Mouse (Mus musculus) neural tube, embryonic 13.5 days (tissue): Measurements from ENCODE around the gene Cct2. TPM values are rescaled to one million over a fixed set of nuclear protein-coding genes. Genes with fewer than 3 reads are reported as not detected.

Experiments
- ATAC-seq: fragments of 200-750 bp; cut with Nextera tagmentation; 2 replicates; pipeline ENCODE4 v1.8.0; 2017; ENCODE audit warnings: low read depth, mild to moderate bottlenecking, moderate TSS enrichment, moderate library complexity
- H3K27ac ChIP-seq: fragments of 300-500 bp; sonication (generic); replicated peaks from 2 replicates; pipeline ENCODE4 v1.5.1; 2015; ENCODE audit warnings: moderate library complexity, mild to moderate bottlenecking, inconsistent platforms
- H3K27me3 ChIP-seq: fragments of 300-500 bp; sonication (generic); 2 replicates; pipeline ENCODE4 v1.6.1; 2015; ENCODE audit warnings: mild to moderate bottlenecking, inconsistent platforms
- H3K36me3 ChIP-seq: fragments of 300-500 bp; sonication (generic); 2 replicates; pipeline ENCODE4 v1.6.1; 2015; ENCODE audit warnings: mild to moderate bottlenecking, inconsistent platforms
- H3K4me1 ChIP-seq: fragments of 300-500 bp; sonication (generic); replicated peaks from 2 replicates; pipeline ENCODE4 v1.6.1; 2015; ENCODE audit warnings: inconsistent platforms
- H3K4me2 ChIP-seq: fragments of 300-500 bp; sonication (generic); 2 replicates; pipeline ENCODE4 v1.6.1; 2015; ENCODE audit warnings: inconsistent platforms, mild to moderate bottlenecking, moderate library complexity
- H3K4me3 ChIP-seq: fragments of 300-500 bp; sonication (generic); 2 replicates; pipeline ENCODE4 v1.5.1; 2015; ENCODE audit warnings: mild to moderate bottlenecking, inconsistent platforms
- H3K9ac ChIP-seq: fragments of 300-500 bp; sonication (generic); 2 replicates; pipeline ENCODE4 v1.6.1; 2015; ENCODE audit warnings: moderate library complexity, mild to moderate bottlenecking, inconsistent platforms
- H3K9me3 ChIP-seq: fragments of 300-500 bp; sonication (generic); 2 replicates; pipeline ENCODE4 v1.6.1; 2016; ENCODE audit warnings: inconsistent platforms
- WGBS: fragments of 180-500 bp; shearing (Covaris S2); methylation state at CpG from one replicate; pipeline ENCODE4 v1.1.7; 2015; 5-methylcytosine and 5-hydroxymethylcytosine counted together
- polyA plus RNA-seq: library from polyadenylated mRNA; unstranded; fragments of >200 nt; fragmentation: Nextera tagmentation; extraction: Ambion mirVana; gene quantifications from 2 replicates; pipeline ENCODE4 v1.2.1, GENCODE M21; 2015

Cct2 gene
- polyA plus RNA-seq, 1 experiment from 2014 or later = 279 TPM

- Histone ChIP-seq H3K27ac (no peak overlapping the region), H3K36me3 (no peaks in the 10 kb centered on the region), H3K9me3 (no peaks in the 10 kb centered on the region), H3K27me3 (no peaks in the 10 kb centered on the region; the same call in 1 of the 2 replicates), H3K4me3 (no peak overlapping the region), H3K4me2 (no peak overlapping the region), H3K4me1 (peaks cover 27% of the 10 kb centered on the region), H3K9ac (no peak overlapping the region)
- ATAC-seq = no peak
- 47% methylated on average over 7 of the region's 7 CpGs for WGBS
Observed at GRCm38 (mm10) chr10:117018281-117018840, 45.3 kb downstream of the Cct2 start.

DNA sequence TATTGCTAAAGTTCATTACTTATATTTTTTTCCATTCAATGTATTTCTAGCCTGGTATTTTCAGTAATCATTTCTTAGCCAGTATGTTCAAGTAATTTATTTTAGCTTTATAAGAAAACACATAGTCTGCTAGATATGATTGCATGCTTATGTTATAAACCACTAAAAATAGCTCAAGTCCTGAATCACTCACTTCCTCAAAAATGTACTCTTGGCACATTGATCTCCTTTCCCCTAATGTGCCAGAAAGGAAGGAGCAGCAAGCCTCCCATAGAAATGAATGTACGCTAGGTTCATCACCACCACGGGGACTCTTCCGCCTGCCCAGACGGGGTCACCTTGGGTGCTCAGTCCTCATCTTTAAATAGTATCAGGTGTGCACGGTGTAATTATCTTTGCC lies 49.0 kb downstream of the Cct2 start:
- WGBS = 78% methylated on average over 5 of the region's 5 CpGs
- Histone ChIP-seq H3K9ac (no peak overlapping the region), H3K4me3 (no peak overlapping the region), H3K27ac (no peak overlapping the region), H3K9me3 (no peaks in the 10 kb centered on the region), H3K36me3 (no peaks in the 10 kb centered on the region), H3K4me2 (no peak overlapping the region), H3K27me3 (no peaks in the 10 kb centered on the region), H3K4me1 (peaks cover 14% of the 10 kb centered on the region)
- no peak for ATAC-seq

DNA sequence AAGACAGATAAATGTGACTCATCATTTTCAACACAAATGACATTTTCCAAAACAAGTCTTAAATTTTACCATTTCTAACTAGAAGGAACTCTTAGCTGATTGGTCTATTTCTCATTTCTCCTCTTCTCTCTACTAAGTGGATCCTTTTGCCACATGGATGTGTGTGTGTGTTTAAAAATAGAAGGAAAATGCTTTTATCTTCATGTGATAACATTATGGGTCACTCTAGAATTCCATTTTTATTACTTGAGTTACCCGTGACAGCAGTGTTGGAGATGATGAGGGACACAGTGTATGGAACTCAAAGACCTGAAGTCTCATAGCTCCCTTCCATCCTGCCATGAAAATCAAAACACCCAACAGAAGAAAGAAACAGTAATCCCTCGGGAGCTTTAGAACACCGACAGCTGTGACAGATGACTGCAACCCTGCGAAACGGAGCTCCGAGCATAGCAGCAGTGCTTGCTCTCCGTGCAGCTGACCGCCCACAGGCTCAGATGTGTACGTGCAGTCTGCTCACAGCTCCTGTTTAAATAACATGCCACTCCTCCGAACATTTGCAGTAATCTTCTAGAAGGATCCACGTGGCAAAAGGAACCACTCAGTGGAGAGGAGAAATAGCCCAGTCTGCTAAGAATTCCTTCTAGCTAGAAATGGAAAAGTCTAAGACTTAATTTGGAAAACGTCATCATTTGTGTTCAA lies 49.8 kb downstream of the Cct2 start:
- Histone ChIP-seq H3K27me3 (no peaks in the 10 kb centered on the region), H3K9ac (no peak overlapping the region), H3K36me3 (no peaks in the 10 kb centered on the region), H3K27ac (no peak overlapping the region), H3K4me2 (peak overlapping the region; percentile 36), H3K4me3 (no peak overlapping the region), H3K9me3 (no peaks in the 10 kb centered on the region), H3K4me1 (peaks cover 14% of the 10 kb centered on the region)
- WGBS = 13% methylated on average over 12 of the region's 12 CpGs
- ATAC-seq = peak; percentile 91

GRCm38 (mm10) chr10:117011047-117011446 lies 52.6 kb downstream of the Cct2 start:
- H3K4me1 ChIP-seq = peaks cover 9% of the 10 kb centered on the region
- no peak for ATAC-seq
- 61% methylated on average over 8 of the region's 8 CpGs for WGBS
- no peak overlapping the region for H3K27ac ChIP-seq
- H3K4me2 ChIP-seq = no peak overlapping the region
- no peak overlapping the region for H3K9ac ChIP-seq
- no peak overlapping the region for H3K4me3 ChIP-seq
- H3K36me3 ChIP-seq = no peaks in the 10 kb centered on the region
- H3K9me3 ChIP-seq = no peaks in the 10 kb centered on the region
- H3K27me3 ChIP-seq = no peaks in the 10 kb centered on the region

DNA sequence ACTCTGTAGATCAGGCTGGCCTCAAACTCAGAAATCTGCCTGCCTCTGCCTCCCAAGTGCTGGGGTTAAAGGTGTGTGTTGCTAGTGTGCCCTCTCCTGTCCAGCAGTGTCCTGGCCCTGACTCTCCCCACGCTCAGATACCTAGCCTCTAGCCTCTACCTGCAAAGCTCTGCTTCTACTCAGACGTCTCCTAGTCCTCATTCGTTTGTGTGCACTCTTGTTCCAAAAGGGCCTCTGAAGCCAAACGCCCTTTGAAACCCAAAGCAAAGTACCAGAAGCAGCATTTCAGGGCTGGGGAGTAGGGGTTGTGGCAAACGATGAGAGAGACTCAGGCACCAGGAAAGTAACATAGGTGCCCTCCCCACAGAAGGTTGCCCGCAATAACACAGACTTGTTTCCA lies 53.9 kb downstream of the Cct2 start:
- Histone ChIP-seq H3K9ac (no peak overlapping the region), H3K4me3 (no peak overlapping the region), H3K4me1 (peaks cover 21% of the 10 kb centered on the region), H3K36me3 (no peaks in the 10 kb centered on the region), H3K4me2 (no peak overlapping the region), H3K27ac (no peak overlapping the region), H3K27me3 (no peaks in the 10 kb centered on the region), H3K9me3 (no peaks in the 10 kb centered on the region)
- WGBS = 88% methylated on average over 6 of the region's 6 CpGs
- no peak for ATAC-seq

DNA sequence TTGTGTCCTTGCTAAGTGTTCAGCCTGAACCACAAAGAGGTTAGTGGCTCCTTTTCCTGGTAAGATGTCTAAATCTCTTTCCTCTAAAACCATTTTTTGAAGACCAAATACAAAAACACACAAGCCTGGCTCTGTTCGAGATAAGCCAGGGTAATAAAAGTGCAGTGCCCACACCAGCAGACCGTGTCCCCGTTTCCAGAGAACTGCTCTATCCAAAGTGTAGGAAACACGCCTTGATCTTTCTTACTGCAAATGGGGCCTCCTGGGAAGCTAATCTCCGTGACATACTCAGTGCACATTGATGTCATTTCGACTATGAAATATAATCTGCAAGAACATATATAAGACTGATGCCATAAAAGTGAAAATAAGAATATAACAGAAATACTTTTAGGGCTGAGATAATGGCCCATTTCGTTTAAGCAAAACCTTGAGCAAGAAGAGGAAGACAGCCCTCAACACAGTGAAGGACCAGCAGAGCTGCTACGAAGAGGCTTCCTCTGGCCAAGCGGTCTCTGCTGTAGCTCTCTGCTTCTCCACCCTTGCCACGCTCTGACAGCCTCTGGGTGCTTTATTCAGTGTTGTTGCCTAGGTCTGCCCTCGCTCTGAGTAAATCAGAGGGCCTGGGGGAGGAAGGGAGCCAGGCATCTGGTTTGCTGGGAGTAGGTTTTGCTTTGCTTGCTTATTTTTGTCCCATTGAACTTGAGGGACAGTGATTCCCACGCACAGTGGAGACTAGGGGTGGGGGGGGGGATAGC lies 57.7 kb downstream of the Cct2 start:
- Histone ChIP-seq H3K9ac (no peak overlapping the region), H3K27ac (no peak overlapping the region), H3K4me1 (peaks cover 19% of the 10 kb centered on the region), H3K36me3 (no peaks in the 10 kb centered on the region), H3K9me3 (no peaks in the 10 kb centered on the region), H3K4me2 (no peak overlapping the region), H3K4me3 (no peak overlapping the region), H3K27me3 (no peaks in the 10 kb centered on the region)
- WGBS = 66% methylated on average over 12 of the region's 12 CpGs
- no peak for ATAC-seq

GRCm38 (mm10) chr10:117004695-117005094 lies 58.9 kb downstream of the Cct2 start:
- 54% methylated on average over 5 of the region's 5 CpGs for whole genome bisulfite sequencing
- peaks cover 19% of the 10 kb centered on the region for H3K4me1 ChIP-seq
- H3K4me3 ChIP-seq = no peak overlapping the region
- H3K9ac ChIP-seq = no peak overlapping the region
- ATAC-seq = peak; percentile 33; the same call in 1 of the 2 replicates
- H3K27me3 ChIP-seq = no peaks in the 10 kb centered on the region
- H3K36me3 ChIP-seq = no peaks in the 10 kb centered on the region
- H3K4me2 ChIP-seq = no peak overlapping the region
- peak overlapping the region; percentile 18; the same call in 1 of the 2 replicates for H3K27ac ChIP-seq
- H3K9me3 ChIP-seq = no peaks in the 10 kb centered on the region

Other genes starting within 250 kb of the Cct2 start
- gene Myrfl, start 166.9 kb downstream of the Cct2 start, polyA plus RNA-seq = 0.15 and 0.27 TPM in 2 replicates
- gene Rab3ip, start 113.0 kb downstream of the Cct2 start, polyA plus RNA-seq = 50.7 and 50.8 TPM in 2 replicates
- not detected in 2 replicates for gene Gm10271, start 91.2 kb downstream of the Cct2 start, polyA plus RNA-seq
- 0.34 TPM in 1 of 2 replicates, not detected in the other for gene Best3, start 77.5 kb downstream of the Cct2 start, polyA plus RNA-seq
- not detected in 2 replicates for gene Lrrc10, start 18.5 kb downstream of the Cct2 start, polyA plus RNA-seq
- 20.9 and 27.1 TPM in 2 replicates for gene Frs2, start 84.7 kb upstream of the Cct2 start, polyA plus RNA-seq
- 123 and 148 TPM in 2 replicates for gene Yeats4, start 160.7 kb upstream of the Cct2 start, polyA plus RNA-seq
- not detected in 2 replicates for gene 9530003J23Rik, start 174.9 kb upstream of the Cct2 start, polyA plus RNA-seq
- gene Lyz2, start 218.5 kb upstream of the Cct2 start, polyA plus RNA-seq = 26.1 and 32.5 TPM in 2 replicates
- gene Lyz1, start 229.1 kb upstream of the Cct2 start, polyA plus RNA-seq = 0.15 TPM in 1 of 2 replicates, not detected in the other